ENCODE assay signal across 23 mouse cellular contexts in the genomic region with DNA sequence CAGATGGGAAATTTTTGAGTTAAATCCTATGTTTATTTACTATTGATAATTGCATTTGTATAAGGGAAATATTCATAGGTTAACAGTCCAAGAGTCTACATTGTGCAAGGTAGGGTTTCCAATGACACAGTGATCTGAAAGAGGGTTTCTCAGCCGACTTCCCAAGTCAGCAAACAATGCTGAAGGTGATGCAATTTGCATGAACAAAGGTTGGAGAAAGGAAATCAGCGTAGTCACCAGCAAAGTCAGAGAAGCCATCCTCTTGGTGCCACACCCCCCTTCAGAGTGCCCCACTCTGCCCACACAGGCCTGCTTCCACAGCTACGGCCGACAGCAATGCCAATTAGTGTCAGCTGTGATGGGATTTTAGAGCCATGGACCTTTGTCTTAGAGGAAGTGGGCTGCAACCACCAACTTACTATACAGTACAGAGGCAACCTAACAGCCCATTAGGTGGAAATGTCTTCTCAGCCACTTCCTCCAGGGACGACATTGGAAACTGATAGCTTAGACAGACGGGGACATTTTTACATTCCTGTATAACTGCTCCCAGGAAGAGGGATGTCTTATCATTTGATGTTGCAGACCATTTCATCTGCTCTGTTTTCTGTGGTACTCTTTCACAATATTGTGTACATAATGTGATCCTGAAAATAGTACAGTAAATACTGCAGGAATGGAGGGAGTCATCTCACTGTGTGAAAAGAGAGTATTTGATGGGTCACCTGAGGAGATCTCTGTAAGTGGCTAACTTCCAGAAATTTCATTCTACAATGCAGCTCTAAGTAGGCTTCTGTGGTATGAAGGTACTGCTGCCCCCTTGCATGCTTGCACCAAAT.
DNase-seq lines count a peak whose midpoint lies in the region; ATAC-seq lines count a peak whose summit lies in the region.
"Had no signal": no experiment of that assay in that cellular context is flagged by ENCODE, and none has a peak within 500 bp of the region (broad histone marks: within the 10 kb centered on the region; RNA-seq: fewer than 3 reads in every experiment).

No protein-coding gene starts in this region.

- no peaks in the 10 kb centered on the region for H3K27me3 ChIP-seq in heart, embryonic 11.5 days (ENCODE audit: control insufficient read depth, insufficient read depth, low read length)
- H3K27me3 ChIP-seq: embryonic facial prominence, embryonic 13.5 days; hindbrain, embryonic 15.5 days; midbrain, embryonic 15.5 days; neural tube, embryonic 15.5 days had no signal

- H3K27ac ChIP-seq in heart, embryonic 11.5 days (ENCODE audit: low read depth, low read length) = no peak overlapping the region
- H3K27ac ChIP-seq: embryonic facial prominence, embryonic 13.5 days; heart, embryonic 10.5 days; hindbrain, embryonic 15.5 days; layer of hippocampus, adult 2 months; midbrain, embryonic 15.5 days; neural tube, embryonic 15.5 days had no signal

- 57% methylated on average over 6 of the region's 6 CpGs for WGBS in heart, embryonic 11.5 days (ENCODE audit: insufficient replicate concordance)

- ATAC-seq in hematopoietic stem cell, adult 5-6 weeks (replicated peaks in 1 of 2; ENCODE audit: insufficient read depth in 1 of 2, low FRiP score in 2 of 2, low TSS enrichment in 1 of 2, low read depth in 1 of 2, poor library complexity in 2 of 2, severe bottlenecking in 2 of 2) = peak; percentile 69; a peak in 3 of 4 replicates
- ATAC-seq in megakaryocyte progenitor cell, adult 5-6 weeks (replicated peaks; ENCODE audit: poor library complexity) = peak; percentile 63
- no peak for ATAC-seq in heart, embryonic 11.5 days (replicated peaks; ENCODE audit: insufficient number of reproducible peaks, low FRiP score, low TSS enrichment)
- ATAC-seq: forebrain, postnatal 0 days; midbrain, embryonic 15.5 days had no signal

- no peak overlapping the region for H3K9ac ChIP-seq in heart, embryonic 11.5 days (ENCODE audit: low read depth, low read length)
- H3K9ac ChIP-seq: embryonic facial prominence, embryonic 13.5 days; forebrain, postnatal 0 days; hindbrain, embryonic 15.5 days; midbrain, embryonic 15.5 days; neural tube, embryonic 15.5 days had no signal

- peak; percentile 39 for DNase-seq in ES-CJ7 (ENCODE audit: low read depth, low spot score)
- peak; percentile 5 for DNase-seq in Muller cell, postnatal 12 days (ENCODE audit: inconsistent ontology term)
- no peak for DNase-seq in cerebellum, adult 11 months
- no peak for DNase-seq in adrenal gland, postnatal 14 days
- DNase-seq: cerebellum, adult 9-10 months; forebrain, postnatal 0 days; gastrocnemius, postnatal 36 days; heart, postnatal 14 days; kidney, adult 18-20 months; kidney, postnatal 10 days; left cerebral cortex, postnatal 4 days; lung, adult 18-20 months; lung, postnatal 14 days; right cerebral cortex, postnatal 25 days had no signal

- H3K9me3 ChIP-seq in heart, embryonic 11.5 days (replicated peaks; ENCODE audit: control insufficient read depth, low read length) = no peaks in the 10 kb centered on the region
- H3K9me3 ChIP-seq: embryonic facial prominence, embryonic 13.5 days; heart, embryonic 10.5 days; hindbrain, embryonic 15.5 days; midbrain, embryonic 15.5 days; neural tube, embryonic 15.5 days had no signal

- H3K4me2 ChIP-seq in heart, embryonic 11.5 days = no peak overlapping the region
- H3K4me2 ChIP-seq: embryonic facial prominence, embryonic 13.5 days; hindbrain, embryonic 15.5 days; midbrain, embryonic 15.5 days; neural tube, embryonic 15.5 days had no signal

- H3K4me1 ChIP-seq in heart, embryonic 11.5 days (ENCODE audit: control insufficient read depth, insufficient read depth, low read length) = no peaks in the 10 kb centered on the region
- H3K4me1 ChIP-seq: hindbrain, embryonic 15.5 days; midbrain, embryonic 15.5 days; neural tube, embryonic 15.5 days had no signal

- H3K4me3 ChIP-seq in heart, embryonic 11.5 days (ENCODE audit: low read depth, low read length) = no peak overlapping the region
- H3K4me3 ChIP-seq: embryonic facial prominence, embryonic 13.5 days; heart, embryonic 10.5 days; hindbrain, embryonic 15.5 days; layer of hippocampus, adult 2 months; midbrain, embryonic 15.5 days; neural tube, embryonic 15.5 days had no signal

- H3K36me3 ChIP-seq in heart, embryonic 11.5 days (ENCODE audit: control insufficient read depth, insufficient read depth, low read length) = no peaks in the 10 kb centered on the region
- H3K36me3 ChIP-seq: embryonic facial prominence, embryonic 13.5 days; heart, embryonic 10.5 days; hindbrain, embryonic 15.5 days; midbrain, embryonic 15.5 days; neural tube, embryonic 15.5 days had no signal

Comparison
In these comparisons a context has a peak if more than half of its experiments do, and no peak if none do; other contexts are left out.
1. DNase-seq: peak in ES-CJ7 (single experiment) and Muller cell, postnatal 12 days (single experiment); none in cerebellum, adult 11 months (single experiment) and adrenal gland, postnatal 14 days (single experiment).